Mouse (Mus musculus) erythroblast, adult 5-6 weeks (primary cell): ENCODE data around the gene Sorcs3. TPM values are rescaled to one million over a fixed set of nuclear protein-coding genes. Genes with fewer than 3 reads are reported as not detected.

Source experiments
- ATAC-seq: replicated peaks from 2 replicates; pipeline ENCODE4 v1.8.0; 2016; ENCODE audit warnings: moderate number of reproducible peaks, mild to moderate bottlenecking, moderate TSS enrichment, inconsistent platforms; ENCODE audit not compliant: poor library complexity, low FRiP score, severe bottlenecking
- total RNA-seq, 2 experiments: library from RNA; stranded (forward) in 1 of 2; stranded (reverse) in 1 of 2; fragments of 150-400 nt in 1 of 2; fragments of 200-764, 138-1000 nt in 1 of 2; gene quantifications; 2 replicates each; pipeline versions ENCODE4 v1.2.3 to v1.2.4; 2015 to 2017; ENCODE audit warnings: low replicate concordance in 2 of 2

Gene Sorcs3
- not detected in 2 replicates for total RNA-seq (2015; ENCODE audit: low replicate concordance)
- total RNA-seq (2017; ENCODE audit: low replicate concordance), result not detected in 2 replicates

DNA sequence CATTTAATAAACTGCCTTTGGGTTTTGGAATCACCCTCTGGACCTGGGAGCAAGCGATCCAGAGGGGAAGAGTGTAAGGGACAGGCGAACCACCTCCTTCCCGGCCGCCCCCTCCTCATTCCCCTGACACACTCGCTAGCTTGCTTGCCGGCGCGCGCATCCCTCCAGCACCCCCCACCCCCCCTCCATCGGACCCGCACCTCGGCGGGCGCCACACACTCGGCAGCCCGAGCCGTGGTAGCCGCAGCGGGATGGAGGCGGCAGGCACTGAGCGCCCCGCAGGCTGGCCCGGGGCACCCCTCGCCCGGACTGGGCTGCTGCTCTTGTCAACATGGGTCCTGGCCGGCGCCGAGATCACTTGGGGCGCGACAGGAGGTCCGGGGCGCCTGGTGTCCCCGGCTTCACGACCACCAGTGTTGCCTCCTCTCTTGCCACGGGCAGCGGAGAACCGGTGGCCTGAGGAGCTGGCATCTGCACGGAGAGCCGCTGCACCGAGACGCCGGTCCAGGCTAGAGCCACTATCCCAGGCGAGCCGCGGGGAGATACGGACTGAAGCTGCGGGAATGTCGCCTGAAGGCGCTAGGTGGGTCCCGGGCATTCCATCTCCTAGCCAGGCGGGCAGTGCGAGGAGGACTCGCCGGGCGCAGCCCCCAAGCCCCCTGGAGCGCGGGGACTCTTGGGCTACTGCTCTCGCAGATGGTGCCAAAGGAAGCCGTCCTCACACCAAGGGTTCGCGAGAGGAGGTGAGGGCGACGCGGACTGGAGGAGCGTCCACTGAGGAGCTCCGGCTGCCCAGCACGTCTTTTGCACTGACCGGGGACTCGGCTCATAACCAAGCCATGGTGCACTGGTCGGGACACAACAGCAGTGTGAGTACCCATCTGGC lies at the start of gene Sorcs3:
Gene Sorcs3, plus strand, starts transcription at position 97 of the 886 bp plus-strand sequence.
- ATAC-seq, result no peak

DNA sequence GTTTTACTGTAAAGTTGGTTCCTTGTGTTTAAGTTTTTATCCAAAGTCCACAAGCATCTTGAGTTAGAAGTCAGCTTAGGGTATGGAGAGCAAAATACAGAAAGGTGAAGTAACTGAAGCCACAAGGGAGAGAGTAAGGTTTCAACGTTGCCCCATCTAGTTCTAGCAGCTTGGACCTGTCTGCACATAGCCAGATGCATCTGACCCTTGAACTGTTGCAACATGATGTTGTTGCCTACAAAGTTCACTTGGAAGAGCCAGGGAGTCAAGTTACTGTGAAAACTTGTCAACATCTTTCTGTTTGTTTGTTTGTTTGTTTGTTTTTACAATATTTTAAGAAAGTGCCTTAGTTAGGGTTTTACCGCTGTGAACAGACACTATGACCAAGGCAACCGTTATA lies 40.5 kb upstream of the Sorcs3 start:
- ATAC-seq, result no peak

DNA sequence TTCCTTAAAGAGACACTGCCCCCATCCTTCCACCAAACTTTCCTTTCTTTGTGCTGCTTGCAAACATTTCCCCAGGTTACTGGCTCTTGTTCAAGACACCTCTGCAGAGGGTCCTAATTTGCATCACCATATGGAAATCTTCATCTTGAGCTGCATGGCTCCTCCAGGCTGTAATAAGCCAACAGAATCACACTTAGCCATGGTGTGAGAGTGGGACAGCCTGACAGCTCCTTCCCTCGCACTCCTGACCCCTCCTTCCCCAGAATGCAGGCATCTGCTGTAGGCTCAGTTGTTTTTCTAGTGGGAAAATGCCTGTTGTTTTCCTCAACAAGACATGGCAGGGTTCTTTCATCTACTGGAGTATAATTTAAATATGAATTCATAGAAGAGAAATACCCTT lies 38.7 kb upstream of the Sorcs3 start:
- no peak for ATAC-seq

DNA sequence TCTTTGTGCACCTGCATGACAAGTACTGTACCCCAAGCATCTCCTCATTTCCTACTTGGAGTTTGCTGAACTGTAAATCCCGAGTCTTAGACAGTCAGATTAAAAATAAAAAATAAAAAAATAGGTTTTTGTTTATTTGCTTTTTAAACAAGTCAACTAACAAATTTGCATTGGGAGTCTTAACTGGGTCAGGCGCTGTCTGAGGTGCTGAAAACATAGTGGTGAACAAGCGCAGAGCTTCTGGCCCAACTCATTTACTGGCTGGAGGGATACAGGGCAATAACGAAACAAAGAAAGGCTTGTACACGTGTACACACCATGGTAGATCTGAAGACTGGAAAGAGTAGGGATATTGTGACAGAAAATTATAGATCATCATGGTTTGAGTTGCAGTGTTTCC lies 37.5 kb upstream of the Sorcs3 start:
- ATAC-seq, result no peak

DNA sequence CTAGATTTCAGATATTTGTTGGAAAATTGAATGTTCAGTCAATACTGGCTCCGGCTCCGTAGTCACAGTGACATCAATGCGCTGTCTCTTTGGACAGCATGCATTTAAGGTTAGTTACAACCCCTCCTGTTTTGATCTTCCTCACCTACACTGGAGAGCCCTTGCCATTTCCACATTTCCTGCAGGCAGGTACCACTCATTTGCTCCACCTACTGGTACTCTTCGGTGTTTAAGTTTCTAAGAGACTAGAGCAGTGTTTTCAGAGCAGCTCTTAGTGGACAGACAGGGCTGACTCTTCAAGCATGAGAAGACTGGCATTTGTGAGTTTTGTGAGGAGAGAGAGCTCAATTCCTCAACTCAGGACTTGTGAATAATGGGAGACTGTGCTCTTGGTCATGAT lies 31.1 kb upstream of the Sorcs3 start:
- ATAC-seq, result no peak

DNA sequence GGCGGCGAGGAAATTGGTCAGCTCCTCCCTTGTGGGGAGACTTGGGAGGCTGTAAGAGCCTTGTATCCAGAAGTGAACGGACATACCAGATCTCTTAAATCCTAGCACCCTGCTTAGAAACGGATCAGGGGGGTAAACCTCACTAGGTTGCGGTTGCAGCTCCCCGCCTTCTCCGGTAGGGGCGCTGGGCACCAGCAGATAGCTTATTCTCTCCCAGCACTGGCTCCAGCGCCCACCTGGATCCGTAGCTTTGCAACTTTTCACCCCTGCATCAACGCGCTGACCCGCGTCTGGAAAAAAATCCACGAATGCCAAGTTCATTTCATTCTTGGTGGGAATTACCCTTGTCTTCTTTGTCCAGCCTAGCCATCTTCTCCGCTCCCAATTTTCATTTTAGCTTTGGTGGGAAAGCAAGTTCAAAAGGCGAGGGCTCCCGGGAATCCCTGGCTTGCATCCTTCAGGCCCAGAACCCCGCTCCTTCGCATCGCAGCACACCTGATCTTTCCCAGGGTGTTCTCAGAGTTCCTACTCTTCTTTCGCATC lies 1.8 kb upstream of the Sorcs3 start:
- ATAC-seq, result no peak

DNA sequence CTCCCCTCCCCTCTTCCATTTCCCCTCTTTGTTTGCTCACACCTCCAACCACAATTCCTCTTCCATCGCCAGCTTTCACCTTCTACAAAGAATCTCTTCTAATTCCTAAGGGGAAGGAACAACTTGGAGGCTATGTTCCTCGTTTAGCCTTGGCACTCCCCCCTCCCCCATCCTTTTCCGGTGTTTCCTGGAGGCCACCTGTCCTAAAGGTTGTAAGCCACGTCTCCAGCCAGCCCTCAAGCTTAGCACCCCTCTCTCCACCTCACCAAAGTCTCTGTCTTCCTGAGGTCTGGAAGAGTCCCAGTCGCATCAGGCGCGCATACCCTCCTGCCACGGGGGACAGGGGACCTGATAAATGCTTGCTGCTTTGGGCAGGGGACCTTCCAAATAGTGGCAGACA lies 1.3 kb upstream of the Sorcs3 start:
- ATAC-seq, result no peak

DNA sequence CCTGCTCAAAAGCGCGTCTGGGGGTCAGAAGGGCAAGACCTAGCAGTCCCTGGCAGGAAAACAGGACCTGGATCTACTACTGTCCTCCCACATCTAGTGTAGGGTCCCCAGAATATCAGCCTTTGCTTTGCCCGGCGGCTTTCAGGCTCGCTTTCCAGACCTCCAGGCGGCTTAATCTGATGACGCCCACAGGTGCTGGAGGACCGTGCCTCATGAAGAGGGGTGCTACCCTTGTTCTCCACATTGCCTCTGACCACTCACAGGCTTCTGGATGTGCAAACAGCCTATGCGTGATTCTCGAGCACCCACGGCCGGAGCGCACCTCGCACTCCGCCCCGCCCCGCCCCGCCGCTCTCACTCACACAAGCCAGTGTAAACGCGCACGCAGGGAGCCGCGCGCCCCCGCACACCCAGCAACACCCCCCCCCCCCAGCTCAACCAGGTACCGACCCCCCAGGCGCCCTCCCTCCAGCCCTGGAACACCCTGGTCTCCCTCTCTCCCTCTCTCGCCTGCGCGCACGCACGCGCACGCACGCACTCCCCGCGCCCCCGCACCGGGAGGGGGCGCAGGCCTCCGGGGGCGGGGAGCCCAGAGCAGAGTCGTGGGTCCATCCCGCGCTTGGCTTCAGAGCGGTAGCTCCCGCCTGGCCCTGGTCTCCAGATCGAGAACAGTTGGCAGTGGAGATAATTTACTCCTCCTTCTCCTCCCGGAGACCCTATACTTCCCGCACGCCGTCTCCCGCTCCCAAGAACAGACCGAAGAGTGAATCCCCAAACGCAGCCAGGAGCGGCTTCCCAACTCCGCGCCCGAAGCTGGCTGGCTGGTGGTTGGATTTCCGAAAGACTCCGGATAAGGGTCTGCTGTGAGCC lies 698 bp upstream of the Sorcs3 start:
- no peak for ATAC-seq

DNA sequence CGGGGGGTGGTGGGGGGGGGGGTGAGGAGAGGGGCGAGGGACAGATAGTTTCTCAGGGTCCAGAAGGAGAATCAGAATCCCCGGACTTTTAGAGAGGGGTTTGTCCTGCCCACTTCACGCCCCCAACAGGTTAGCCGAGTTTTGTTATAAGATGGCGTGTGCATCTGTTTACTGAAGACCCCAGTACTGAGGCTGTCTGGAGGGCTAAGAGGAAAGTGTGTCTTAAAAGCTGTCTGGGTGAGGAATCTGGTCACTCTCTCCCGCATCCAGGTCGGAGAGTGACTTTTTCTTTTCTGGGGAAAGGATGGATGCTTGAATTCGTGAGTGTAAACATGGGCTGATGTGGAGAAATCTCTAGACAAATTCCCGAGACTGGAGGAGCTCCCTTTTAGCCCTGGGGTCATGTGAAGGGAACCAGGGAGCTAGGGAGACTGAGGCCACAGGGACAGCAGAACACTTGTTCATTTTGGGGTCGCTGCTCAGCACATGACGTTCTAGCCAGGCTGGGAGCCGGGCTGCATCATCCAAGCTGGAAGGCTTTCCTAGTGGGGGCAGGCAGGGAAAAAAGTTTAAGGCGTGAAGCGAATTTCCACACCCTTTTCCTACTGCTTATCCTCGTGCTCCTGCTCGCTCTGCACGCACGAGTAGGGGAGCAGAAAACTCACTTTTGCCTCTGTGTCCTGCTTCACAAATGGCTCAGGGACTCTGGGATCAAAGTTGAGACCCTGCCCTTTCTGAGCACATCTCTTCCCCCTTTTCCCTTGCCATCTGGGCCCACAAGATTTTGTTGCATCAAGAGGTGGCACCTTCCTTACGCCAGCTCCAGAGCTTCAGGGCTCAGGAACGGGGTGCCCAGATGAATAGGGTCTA lies 1.3 kb downstream of the Sorcs3 start:
- ATAC-seq, result no peak

DNA sequence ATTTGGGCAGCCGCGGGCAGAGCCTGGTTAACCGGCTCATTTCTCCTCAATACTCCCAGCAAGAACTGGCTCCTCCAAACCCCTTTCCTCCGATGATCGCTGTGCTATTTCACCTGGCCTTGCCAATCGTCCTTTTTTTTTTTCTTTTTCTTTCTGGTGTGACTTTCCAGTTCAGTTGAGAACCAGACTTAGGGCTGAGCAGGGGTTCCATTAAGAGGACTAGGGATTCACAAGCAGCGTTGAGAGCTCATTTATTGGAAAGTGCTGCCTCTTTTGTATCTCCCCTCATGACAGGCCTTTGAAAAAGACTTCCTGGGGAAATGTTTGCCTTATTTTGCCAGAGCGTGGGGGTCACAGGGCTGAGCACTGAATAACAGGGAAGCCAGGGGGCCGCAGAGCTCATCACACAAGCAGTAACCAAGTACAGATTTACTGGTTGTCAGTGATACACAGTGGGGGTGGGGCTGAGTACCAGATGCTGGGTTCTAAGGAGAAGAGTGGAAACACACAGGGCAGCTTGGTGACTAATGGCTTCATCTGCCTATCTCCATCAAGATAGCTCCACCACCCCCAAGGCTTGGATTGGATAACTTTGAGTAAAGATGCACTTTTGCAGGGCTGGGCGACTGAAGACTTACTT lies 2.0 kb downstream of the Sorcs3 start:
- ATAC-seq, result no peak

DNA sequence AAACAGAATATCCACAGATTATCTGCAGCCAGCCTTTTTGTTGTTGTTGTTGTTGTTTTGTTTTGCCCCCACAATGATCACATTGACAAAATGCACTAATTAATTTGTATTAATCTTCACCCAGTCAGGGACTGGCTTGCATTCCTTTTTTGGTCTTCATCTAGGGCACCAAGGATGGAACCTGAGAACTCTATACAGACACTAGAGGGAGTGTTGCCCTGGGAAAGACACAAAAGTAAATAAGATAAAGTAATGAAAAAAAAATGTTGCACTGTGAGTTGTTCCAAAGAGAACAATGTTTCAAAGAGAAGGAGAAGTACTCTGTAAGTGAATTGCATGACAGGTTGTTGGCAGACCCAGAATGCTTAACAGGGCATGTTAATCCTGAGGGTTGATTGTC lies 9.6 kb downstream of the Sorcs3 start:
- ATAC-seq, result no peak

DNA sequence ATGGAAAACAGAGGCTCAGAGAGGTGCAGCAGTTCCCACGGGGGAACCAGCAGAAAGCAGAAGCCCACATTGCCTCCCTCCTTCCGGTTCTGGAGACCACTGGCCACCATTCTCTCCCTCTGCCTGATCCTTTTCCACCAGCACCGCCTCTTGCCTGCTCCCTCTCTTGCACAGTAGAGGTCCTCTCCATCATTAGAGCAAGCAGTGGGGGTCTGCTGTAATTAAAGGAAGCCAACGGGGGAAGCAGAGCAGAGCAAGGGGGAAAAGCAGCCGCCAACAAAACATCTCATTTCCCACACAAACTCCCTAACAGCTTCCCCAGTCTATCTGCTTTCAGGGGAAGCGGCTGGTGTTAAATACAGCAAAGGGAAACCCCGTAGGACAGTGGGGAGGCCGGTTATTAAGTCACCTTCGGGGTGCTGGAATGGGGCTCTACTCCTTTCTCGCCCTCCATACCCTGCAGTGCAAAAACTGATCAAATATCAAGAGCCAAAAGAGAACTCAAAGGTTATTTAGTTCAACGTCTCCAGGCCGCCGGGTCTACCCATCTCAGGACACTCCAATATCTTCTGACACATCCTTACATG lies 32.1 kb downstream of the Sorcs3 start:
- no peak for ATAC-seq

DNA sequence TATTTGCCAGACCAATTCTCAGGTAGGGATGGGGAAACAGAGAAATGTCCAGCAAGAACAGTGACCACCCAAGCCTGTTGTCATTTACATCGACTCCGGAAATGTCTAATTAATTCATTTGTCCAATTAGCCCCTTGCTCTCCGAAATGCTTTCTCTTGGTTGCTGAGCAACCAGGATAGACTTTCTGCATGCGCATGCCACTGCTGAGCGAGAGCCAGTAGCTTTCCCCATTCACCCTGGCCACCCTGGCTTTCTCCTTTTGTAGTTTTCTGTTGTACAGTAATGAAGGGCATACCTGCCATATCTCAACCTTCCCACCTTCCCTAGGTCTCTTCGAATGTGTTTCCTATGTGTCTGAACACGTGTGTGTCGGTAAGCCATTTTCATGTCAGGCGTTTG lies 32.6 kb downstream of the Sorcs3 start:
- no peak for ATAC-seq

DNA sequence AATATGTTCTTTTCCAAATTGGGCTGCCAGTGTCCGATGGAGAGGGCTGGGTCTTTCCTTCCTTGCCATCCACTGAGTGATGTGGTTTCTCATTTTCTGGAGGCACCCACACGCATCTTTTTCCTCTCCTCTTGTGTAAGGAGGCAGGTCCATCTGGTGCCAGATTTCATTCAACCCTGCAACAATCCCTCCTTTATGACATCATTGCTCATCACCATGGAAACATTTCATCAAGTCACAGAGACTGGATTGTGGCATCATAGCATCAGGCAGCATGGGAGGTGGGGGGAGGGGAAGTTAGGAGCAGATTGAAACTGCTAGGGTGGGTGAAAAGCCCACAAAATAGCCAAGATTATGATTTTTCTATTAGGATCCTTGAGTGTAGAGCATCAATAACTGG lies 35.1 kb downstream of the Sorcs3 start:
- no peak for ATAC-seq

DNA sequence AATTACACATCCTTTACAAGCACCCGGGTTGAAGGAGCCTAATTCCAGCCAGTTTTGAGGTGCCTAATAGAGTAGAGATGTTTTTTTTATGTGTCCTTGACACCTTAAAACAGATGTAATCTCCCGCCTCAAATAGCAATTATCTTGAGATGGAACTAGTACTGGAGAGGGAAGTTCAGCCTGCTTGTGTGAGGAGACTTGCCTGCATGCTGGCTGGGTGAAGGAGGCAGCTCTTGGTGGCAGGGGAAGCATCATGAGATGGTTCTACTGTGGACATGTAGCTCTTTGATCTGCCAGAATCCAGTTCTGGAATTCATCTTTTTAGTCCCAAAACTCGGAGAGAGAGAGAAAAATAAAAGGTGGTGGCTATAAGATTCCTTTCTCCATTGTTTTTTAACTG lies 38.2 kb downstream of the Sorcs3 start:
- no peak for ATAC-seq

DNA sequence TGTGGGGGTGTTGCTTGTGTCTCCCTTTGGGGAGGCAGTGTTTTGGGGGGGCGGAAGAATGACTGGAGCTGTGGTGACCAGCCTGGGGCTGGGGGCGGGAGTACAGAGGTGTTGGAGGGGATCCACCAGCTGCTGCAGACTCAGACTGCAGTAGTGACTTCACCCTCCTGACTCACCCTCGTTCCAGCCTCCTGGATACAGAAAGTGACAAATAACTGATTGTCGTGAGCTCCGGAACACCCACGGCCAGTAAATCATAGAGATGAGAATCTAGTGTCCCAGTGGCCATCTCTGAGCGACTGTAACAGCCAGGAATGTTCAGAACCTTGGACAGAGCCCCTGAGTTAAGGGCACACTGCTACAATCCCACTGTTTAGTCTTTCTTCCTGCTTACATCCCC lies 53.4 kb downstream of the Sorcs3 start:
- ATAC-seq, result no peak

DNA sequence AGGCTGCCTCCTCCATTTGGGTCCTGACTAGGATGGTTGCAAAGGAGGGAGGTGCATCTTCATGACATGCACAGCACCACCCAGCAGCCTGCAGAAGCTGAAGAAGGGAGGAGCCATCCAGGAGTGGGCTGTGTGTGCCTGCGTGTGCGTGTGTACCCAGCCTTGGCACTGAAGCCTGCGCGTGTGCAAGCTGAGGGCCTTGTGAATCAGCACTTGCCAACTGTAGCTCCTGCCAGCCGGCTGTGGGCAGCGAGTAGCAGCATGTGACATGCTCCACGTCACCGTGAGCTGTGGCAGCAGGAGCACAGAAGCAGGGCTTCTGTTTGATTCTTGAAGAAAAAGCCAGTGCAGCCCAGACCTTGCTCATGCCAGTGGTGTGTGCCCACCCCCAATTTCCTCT lies 54.8 kb downstream of the Sorcs3 start:
- ATAC-seq, result no peak

DNA sequence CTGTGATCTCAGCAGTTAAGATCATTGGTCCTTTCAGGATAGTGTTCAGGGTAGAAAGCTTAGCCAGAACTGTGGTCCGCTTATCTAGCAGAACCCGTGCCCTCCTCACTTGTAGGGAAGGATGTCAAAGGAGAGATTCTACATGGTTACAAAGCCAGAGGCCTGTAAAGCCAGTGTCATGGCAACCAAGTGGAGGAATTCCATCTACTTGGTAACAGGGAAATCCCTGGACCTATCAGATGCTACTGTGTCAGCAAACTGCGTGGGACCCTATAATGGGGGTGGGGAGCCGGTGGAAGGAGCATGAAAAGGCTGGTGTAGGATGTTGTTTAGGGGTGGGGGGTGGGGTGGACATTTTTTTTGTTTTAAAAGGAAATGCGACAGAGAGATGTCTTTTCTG lies 57.9 kb downstream of the Sorcs3 start:
- ATAC-seq, result no peak

DNA sequence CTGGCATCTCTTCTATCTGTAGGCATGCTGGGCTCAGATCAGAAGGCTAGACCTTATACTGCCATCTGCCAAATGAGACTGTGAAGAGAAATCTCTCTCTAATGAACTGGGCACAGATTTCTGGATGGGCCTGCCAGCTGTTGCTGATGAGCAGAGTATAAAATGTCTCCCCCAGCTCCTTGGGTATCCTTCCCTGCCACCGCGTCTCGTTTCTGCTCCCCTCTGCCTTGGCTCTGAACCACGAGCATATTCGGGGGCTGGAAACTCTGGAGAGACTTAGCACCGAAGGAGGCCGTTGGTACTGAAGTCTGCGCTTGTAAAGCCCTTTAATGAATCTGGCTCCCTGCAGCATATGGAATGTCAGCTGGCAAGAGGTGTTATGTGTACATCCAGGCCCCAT lies 74.4 kb downstream of the Sorcs3 start:
- ATAC-seq, result no peak
